Mouse (Mus musculus) hindbrain, embryonic 11.5 days (tissue): ENCODE data around the gene Tbx2. TPM values are rescaled to one million over a fixed set of nuclear protein-coding genes. Genes with fewer than 3 reads are reported as not detected.

Source experiments
- ATAC-seq: fragments of 200-750 bp; cut with Nextera tagmentation; 2 replicates; pipeline ENCODE4 v1.8.0; 2017; ENCODE audit warnings: mild to moderate bottlenecking, moderate TSS enrichment, moderate library complexity; ENCODE audit not compliant: low FRiP score
- DNase-seq: peaks from one replicate; pipeline ENCODE4 v3.0.0-alpha.2; 2015; ENCODE audit warnings: low spot score
- H3K27ac ChIP-seq: fragments of 300-500 bp; sonication (generic); 2 replicates; pipeline ENCODE4 v1.5.1; 2014; ENCODE audit warnings: mild to moderate bottlenecking, low read depth, low read length
- H3K27me3 ChIP-seq: fragments of 300-500 bp; sonication (generic); 2 replicates; pipeline ENCODE4 v1.6.1; 2014; ENCODE audit warnings: mild to moderate bottlenecking, low read length, moderate library complexity, mixed read lengths; ENCODE audit not compliant: control insufficient read depth, insufficient read depth
- H3K36me3 ChIP-seq: fragments of 300-500 bp; sonication (generic); 2 replicates; pipeline ENCODE4 v1.6.1; 2014; ENCODE audit warnings: mild to moderate bottlenecking, low read length, moderate library complexity, mixed read lengths; ENCODE audit not compliant: control insufficient read depth, insufficient read depth
- H3K4me1 ChIP-seq: fragments of 300-500 bp; sonication (generic); replicated peaks from 2 replicates; pipeline ENCODE4 v1.6.1; 2014; ENCODE audit warnings: low read length, mixed read lengths; ENCODE audit not compliant: control insufficient read depth, insufficient read depth
- H3K4me2 ChIP-seq: fragments of 300-500 bp; sonication (generic); replicated peaks from 2 replicates; pipeline ENCODE4 v1.6.1; 2014; ENCODE audit warnings: mild to moderate bottlenecking, low read depth, low read length
- H3K4me3 ChIP-seq: fragments of 300-500 bp; sonication (generic); 2 replicates; pipeline ENCODE4 v1.5.1; 2014; ENCODE audit warnings: low read depth, low read length
- H3K9ac ChIP-seq: fragments of 300-500 bp; sonication (generic); 2 replicates; pipeline ENCODE4 v1.6.1; 2014; ENCODE audit warnings: low read depth, low read length
- H3K9me3 ChIP-seq: fragments of 300-500 bp; sonication (generic); 2 replicates; pipeline ENCODE4 v1.6.1; 2016; ENCODE audit warnings: low read length; ENCODE audit not compliant: control insufficient read depth
- WGBS: fragments of 180-500 bp; shearing (Covaris S2); extraction: QIAGEN DNeasy Blood & Tissue Kit; methylation state at CpG from one replicate; pipeline ENCODE4 v1.1.7; 2014; 5-methylcytosine and 5-hydroxymethylcytosine counted together
- polyA plus RNA-seq: library from polyadenylated mRNA; unstranded; fragments of >200 nt; fragmentation: Nextera tagmentation; extraction: Ambion mirVana; gene quantifications from 2 replicates; pipeline ENCODE4 v1.2.1, GENCODE M21; 2014

Tbx2 gene
- polyA plus RNA-seq, 1 experiment from 2014 or later = 2.3 TPM

DNA sequence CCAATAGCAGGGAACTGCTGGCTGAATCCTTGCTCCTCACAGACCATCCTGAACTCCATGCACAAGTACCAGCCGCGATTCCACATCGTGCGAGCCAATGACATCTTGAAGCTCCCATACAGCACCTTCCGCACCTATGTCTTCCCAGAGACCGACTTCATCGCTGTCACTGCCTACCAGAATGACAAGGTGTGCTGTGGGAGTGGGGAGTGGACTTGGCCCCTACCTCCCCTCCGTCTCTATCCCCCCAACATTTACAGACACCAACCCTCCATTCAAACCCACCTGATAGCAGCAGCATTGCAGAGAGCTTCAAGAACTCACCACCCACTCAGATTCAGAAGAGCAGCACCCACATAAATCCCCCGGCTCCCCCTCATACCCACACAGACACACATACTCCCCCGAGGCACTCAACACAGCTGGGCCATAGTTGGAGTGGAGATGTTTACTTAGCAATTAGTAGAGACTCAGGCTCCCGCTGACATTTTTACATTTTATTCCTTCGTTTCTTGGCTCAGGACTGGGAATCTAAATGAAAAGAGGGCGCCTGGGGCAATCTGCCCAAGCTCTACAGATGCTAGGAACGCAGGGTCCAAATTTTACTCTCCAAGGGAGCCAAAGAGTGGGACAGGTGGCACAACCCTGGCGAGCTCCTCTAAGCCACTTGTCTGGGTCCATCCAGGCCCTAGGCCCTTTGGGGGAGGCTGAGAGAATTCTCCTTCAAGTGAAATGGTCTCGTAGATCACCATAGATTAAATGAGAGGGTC lies 3.6 kb downstream of the Tbx2 start:
- no peaks in the 10 kb centered on the region for H3K36me3 ChIP-seq
- H3K4me1 ChIP-seq = peaks cover 17% of the 10 kb centered on the region
- H3K4me2 ChIP-seq = peak overlapping the region; percentile 5; the same call in 1 of the 2 replicates
- H3K9me3 ChIP-seq = no peaks in the 10 kb centered on the region
- peak overlapping the region; percentile 1; the same call in 1 of the 2 replicates for H3K4me3 ChIP-seq
- 2% methylated on average over 16 of the region's 16 CpGs for WGBS
- H3K9ac ChIP-seq = no peak overlapping the region
- peaks cover 91% of the 10 kb centered on the region for H3K27me3 ChIP-seq
- ATAC-seq = no peak
- H3K27ac ChIP-seq = no peak overlapping the region
- peak; percentile 58 for DNase-seq

GRCm38 (mm10) chr11:85836523-85837290 lies 4.4 kb downstream of the Tbx2 start:
- Histone ChIP-seq H3K9me3 (no peaks in the 10 kb centered on the region), H3K27me3 (peaks cover 90% of the 10 kb centered on the region), H3K27ac (no peak overlapping the region), H3K4me1 (peaks cover 16% of the 10 kb centered on the region), H3K36me3 (no peaks in the 10 kb centered on the region), H3K9ac (no peak overlapping the region), H3K4me2 (peak overlapping the region; percentile 24), H3K4me3 (peak overlapping the region; percentile 20)
- WGBS = 2% methylated on average over 32 of the region's 32 CpGs
- peak; percentile 67 for DNase-seq
- ATAC-seq = no peak

GRCm38 (mm10) chr11:85837291-85837647 lies 4.9 kb downstream of the Tbx2 start:
- peaks cover 89% of the 10 kb centered on the region for H3K27me3 ChIP-seq

GRCm38 (mm10) chr11:85837648-85838423 lies 5.5 kb downstream of the Tbx2 start:
- peaks cover 8% of the 10 kb centered on the region; the same call in 1 of the 2 replicates for H3K4me1 ChIP-seq
- DNase-seq (peak; percentile 70), ATAC-seq (no peak)
- no peak overlapping the region for H3K9ac ChIP-seq
- H3K4me3 ChIP-seq = peak overlapping the region; percentile 20
- no peaks in the 10 kb centered on the region for H3K36me3 ChIP-seq
- under 1% methylated on average over 59 of the region's 67 CpGs for WGBS
- H3K9me3 ChIP-seq = no peaks in the 10 kb centered on the region
- no peak overlapping the region for H3K27ac ChIP-seq
- H3K27me3 ChIP-seq = peaks cover 90% of the 10 kb centered on the region
- H3K4me2 ChIP-seq = peak overlapping the region; percentile 25

More at GRCm38 (mm10) chr11:85837291-85837647, 4.9 kb downstream of the Tbx2 start:
- ATAC-seq (no peak), DNase-seq (peak; percentile 69)
- H3K9me3 ChIP-seq = no peaks in the 10 kb centered on the region
- no peak overlapping the region for H3K9ac ChIP-seq
- no peak overlapping the region for H3K27ac ChIP-seq
- peak overlapping the region; percentile 25; the same call in 1 of the 2 replicates for H3K4me2 ChIP-seq
- H3K4me1 ChIP-seq = peaks cover 12% of the 10 kb centered on the region
- no peaks in the 10 kb centered on the region for H3K36me3 ChIP-seq
- WGBS = 0% methylated on average over 18 of the region's 18 CpGs
- H3K4me3 ChIP-seq = peak overlapping the region; percentile 20

GRCm38 (mm10) chr11:85838424-85839257 lies 6.3 kb downstream of the Tbx2 start:
- H3K36me3 ChIP-seq = no peaks in the 10 kb centered on the region
- no peak for ATAC-seq
- H3K27ac ChIP-seq = no peak overlapping the region
- no peak overlapping the region; the same call in 1 of the 2 replicates for H3K4me2 ChIP-seq
- peak overlapping the region; percentile 20 for H3K4me3 ChIP-seq
- peaks cover 92% of the 10 kb centered on the region for H3K27me3 ChIP-seq
- no peaks in the 10 kb centered on the region for H3K9me3 ChIP-seq
- WGBS = 5% methylated on average over 20 of the region's 20 CpGs
- DNase-seq = peak; percentile 57
- H3K9ac ChIP-seq = no peak overlapping the region
- peaks cover 7% of the 10 kb centered on the region; the same call in 1 of the 2 replicates for H3K4me1 ChIP-seq

DNA sequence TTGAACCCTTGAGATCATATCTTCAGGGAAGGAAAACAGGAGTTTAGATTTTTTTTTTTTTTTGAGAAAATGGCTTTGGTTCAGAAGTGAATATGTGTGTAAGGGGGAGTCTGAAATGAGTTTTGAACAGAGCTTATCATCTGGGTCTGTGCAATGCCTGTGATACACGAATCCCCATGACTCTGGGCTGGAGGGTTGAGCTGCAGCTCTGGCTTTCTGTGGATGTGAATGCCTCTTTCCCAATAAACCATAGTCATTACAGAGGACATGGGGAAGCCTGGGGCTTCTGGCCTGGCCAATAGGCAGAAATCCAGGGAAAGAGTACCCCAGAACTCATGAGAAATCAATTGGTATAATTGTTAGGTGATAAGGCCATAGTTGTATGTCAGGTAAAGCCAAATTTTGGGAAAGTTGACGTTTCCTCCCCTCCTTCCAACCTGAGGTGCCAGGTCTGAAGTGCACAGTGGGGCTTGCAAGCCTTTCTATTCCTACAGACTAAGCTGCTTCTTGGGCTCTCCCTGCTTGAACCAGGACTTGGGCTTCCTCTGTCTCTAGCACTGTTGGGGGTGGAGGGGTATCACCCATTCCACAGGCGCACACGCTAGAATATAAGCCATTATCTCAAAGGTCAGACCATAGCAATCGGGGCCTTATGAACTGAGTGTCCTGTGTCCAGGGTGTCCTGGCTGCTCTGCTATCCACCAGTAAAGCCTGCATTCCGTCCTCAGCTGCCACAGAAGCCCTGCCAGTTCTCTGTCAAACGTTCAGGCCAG lies 7.1 kb downstream of the Tbx2 start:
- no peaks in the 10 kb centered on the region for H3K36me3 ChIP-seq
- peaks cover 7% of the 10 kb centered on the region; the same call in 1 of the 2 replicates for H3K4me1 ChIP-seq
- peak; percentile 55 for DNase-seq
- ATAC-seq = no peak
- H3K27me3 ChIP-seq = peaks cover 88% of the 10 kb centered on the region
- H3K4me2 ChIP-seq = no peak overlapping the region; the same call in 1 of the 2 replicates
- 0 out of 2 replicates have a peak overlapping the region, but pooled peaks have one; percentile 4 for H3K4me3 ChIP-seq
- H3K9ac ChIP-seq = no peak overlapping the region
- H3K9me3 ChIP-seq = no peaks in the 10 kb centered on the region
- WGBS = 9% methylated on average over 7 of the region's 7 CpGs
- no peak overlapping the region for H3K27ac ChIP-seq

DNA sequence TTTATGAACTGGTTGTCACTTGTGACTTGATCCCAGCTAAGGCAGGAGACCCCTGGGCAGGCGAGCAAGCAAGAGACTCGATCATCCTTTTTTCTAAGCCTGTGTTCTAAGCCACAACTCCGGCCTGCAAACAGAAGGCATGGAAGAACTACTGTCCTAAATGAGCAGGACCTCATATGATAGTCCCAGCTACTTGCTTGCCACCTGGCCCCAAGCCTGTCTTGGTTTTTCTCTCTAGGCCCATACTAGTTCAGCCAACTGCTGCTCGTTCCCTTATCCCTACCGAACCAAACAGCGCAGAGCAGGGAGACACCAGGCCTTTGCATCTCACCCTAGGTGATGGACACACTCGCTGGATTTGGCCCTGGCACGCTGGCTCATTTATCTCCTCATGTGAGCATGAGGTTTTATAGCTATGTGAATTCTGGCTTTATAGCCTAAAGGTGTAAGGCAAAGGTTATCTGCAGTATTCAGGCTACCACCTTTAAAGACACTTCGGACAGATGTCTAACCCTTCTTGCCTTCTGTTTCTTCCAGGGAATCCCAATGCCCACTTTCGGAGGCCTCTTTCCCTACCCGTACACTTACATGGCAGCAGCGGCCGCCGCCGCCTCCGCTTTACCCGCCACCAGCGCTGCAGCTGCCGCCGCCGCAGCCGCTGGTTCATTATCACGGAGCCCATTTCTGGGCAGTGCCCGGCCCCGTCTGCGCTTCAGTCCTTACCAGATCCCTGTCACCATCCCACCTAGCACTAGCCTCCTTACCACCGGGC lies 7.9 kb downstream of the Tbx2 start:
- Histone ChIP-seq H3K4me3 (peak overlapping the region; percentile 4; the same call in 1 of the 2 replicates), H3K9me3 (no peaks in the 10 kb centered on the region), H3K4me1 (peaks cover 7% of the 10 kb centered on the region; the same call in 1 of the 2 replicates), H3K27ac (no peak overlapping the region), H3K9ac (no peak overlapping the region), H3K27me3 (peaks cover 84% of the 10 kb centered on the region), H3K36me3 (no peaks in the 10 kb centered on the region), H3K4me2 (peak overlapping the region; percentile 5)
- WGBS = 4% methylated on average over 27 of the region's 27 CpGs
- DNase-seq (peak; percentile 67), ATAC-seq (no peak)
